Mouse (Mus musculus) liver (tissue): ENCODE data around the gene Yjefn3.
"Not testable (repeated sequence)": the region's sequence is repeated elsewhere in the genome, so short reads cannot be mapped to it uniquely, and the experiment has no call there.

Experiments used
- DNase-seq: peaks from one replicate; pipeline ENCODE4 v3.0.0-alpha.2; 2020; ENCODE audit warnings: mixed read lengths

Yjefn3 gene

DNA sequence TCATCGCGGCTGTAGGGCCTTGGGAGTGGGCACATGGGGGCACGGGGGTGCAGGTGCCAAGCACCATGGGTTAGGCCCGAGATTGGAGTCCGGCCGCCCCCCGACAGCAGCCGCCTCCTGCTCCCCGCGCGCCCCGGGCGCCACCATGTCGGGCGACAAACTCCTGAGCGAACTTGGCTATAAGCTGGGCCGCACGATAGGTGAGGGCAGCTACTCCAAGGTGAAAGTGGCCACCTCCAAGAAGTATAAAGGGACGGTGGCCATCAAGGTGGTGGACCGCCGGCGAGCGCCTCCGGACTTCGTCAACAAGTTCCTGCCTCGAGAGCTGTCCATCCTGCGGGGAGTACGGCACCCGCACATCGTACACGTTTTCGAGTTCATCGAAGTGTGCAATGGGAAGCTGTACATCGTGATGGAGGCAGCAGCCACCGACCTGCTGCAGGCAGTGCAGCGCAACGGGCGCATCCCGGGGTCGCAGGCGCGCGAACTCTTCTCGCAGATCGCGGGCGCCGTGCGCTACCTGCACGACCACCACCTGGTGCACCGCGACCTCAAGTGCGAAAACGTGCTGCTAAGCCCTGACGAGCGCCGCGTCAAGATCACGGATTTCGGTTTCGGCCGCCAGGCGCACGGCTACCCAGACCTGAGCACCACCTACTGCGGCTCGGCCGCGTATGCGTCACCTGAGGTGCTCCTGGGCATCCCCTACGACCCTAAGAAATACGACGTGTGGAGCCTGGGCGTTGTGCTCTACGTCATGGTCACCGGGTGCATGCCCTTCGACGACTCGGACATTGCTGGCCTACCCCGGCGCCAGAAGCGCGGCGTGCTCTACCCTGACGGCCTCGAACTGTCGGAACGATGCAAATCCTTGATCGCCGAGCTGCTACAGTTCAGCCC, at the start of gene Yjefn3, which contains the start of the genes Tssk6 and Ndufa13:
Gene Yjefn3 (minus strand): TSS at position 550 of the 900 bp plus-strand sequence.
Gene Tssk6 (plus strand): TSS at position 22 of the 900 bp plus-strand sequence.
Gene Ndufa13 (minus strand): TSS at position 396 of the 900 bp plus-strand sequence.
- peak; percentile 55 for DNase-seq

- no peak for DNase-seq
Measured at GRCm38 (mm10) chr8:69950300-69950699, 47.8 kb upstream of the Yjefn3 start.

DNA sequence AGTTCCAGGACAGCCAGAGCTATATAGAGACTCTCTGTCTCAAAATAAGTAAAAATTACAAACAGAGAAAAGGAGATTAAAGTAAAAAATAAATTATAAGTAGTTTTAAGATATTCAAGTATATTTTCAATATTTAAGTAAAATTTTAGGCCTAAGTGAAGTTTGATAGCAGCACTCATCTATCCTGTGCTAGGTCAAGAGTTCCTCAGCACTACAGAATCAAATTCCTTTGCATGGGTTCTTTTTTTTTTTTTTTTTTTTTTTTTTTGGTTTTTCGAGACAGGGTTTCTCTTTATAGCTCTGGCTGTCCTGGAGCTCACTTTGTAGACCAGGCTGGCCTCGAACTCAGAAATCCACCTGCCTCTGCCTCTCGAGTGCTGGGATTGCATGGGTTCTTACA, 40.0 kb upstream of the Yjefn3 start:
- not testable (repeated sequence) for DNase-seq

- no peak for DNase-seq
Measured at GRCm38 (mm10) chr8:69940386-69940785, 37.9 kb upstream of the Yjefn3 start.

GRCm38 (mm10) chr8:69939633-69940032, 37.1 kb upstream of the Yjefn3 start:
- DNase-seq, result no peak

- no peak for DNase-seq
Measured at GRCm38 (mm10) chr8:69938245-69938982, 35.9 kb upstream of the Yjefn3 start.

- DNase-seq, result no peak
Measured at GRCm38 (mm10) chr8:69937466-69937865, 35.0 kb upstream of the Yjefn3 start.

DNA sequence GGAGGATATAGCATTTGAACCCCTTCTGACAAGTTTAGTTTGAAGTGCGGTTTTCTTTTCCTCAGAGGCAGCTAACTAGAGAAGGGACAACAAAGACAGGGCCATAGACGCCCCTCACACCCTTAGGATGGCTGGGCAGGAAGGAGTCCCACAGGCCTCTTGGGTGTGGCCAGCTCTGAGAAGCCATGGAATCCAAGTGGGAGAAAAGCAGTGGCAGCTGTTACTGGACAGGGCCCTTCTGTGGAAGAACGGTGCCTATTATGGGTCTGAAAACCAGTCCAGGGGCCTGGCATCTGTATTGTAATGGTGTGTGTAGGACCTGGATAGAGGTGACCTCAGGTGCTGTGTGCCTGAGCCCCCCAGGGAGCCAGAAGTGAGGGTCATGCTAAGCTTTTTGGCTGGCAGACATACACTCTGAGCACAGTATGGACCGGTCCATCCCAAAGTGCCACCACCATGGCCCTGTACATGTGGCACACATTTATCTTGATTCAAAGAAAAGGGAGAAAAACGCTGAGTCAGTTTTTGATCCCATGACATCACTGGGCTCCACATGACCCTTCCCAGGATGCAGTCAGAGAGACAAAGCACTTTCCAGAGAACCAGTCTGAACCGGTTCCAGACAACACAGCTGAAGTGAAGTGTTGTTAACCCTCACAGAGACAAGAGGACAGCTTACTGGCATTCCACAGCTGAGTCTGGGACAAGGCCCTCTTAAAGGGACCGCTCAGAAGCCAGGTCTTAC, 33.7 kb upstream of the Yjefn3 start:
- DNase-seq, result no peak

GRCm38 (mm10) chr8:69935431-69935830, 32.9 kb upstream of the Yjefn3 start:
- no peak for DNase-seq

- no peak for DNase-seq
Measured at GRCm38 (mm10) chr8:69934582-69934981, 32.1 kb upstream of the Yjefn3 start.

GRCm38 (mm10) chr8:69933811-69934210, 31.3 kb upstream of the Yjefn3 start:
- no peak for DNase-seq

- DNase-seq, result no peak
Measured at GRCm38 (mm10) chr8:69926901-69927300, 24.4 kb upstream of the Yjefn3 start.

- no peak for DNase-seq
Measured at GRCm38 (mm10) chr8:69923986-69924385, 21.5 kb upstream of the Yjefn3 start.

DNA sequence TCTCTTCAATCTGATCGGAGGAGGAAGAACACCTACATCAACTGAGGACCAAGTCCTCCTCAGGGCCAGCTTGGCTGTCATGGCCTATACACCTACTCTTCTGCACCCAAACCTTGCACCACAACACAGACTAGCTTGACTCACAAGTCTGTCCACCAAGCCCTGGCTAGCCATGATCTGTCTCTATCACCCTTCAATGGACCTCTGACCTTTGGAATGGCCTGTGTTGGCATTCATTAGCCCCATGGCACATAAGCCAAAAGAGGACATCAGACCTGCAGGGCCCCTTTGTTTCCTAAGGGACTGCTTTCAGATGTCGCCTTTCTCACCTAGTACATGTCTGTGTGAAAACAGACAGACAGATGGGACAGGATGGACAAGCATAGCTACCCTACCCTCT, 18.6 kb upstream of the Yjefn3 start:
- no peak for DNase-seq

DNA sequence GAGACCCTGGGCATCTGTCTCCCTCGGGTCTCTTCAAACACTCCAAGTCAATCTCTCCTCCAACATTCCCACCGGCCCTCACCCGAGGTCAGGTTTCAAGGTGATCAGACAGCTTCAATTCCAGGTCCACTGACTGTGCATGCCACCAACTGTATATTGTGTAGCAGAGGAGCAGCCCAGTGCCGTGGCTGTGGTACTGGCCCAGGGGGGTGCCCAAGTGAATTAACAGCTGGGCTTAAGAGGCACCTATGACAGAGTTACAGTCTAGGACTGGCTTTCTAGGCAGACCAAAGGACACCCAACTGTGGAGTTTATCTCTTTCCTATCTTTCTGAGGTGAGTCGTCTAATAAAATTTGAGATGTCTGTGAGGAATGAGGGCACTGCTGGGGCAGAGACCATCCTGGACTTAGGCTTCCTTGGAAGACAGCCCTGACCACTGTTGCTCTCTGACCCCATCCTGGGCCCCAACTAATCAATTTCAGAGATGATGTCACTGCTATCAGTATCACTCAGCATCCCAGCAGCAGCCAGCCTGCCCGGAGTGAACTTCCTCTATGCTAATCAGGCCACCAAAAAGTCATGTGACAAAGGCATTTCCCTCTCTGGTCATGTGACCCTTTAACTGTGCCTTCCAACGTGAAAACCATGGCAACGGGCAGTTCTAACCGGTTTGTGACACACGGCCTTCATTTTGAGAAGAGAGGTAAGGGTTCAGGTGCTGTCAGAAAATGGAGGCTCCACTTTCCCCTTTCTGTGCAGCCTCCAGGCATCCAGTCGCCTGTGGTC, 17.6 kb upstream of the Yjefn3 start:
- peak; percentile 77 for DNase-seq

GRCm38 (mm10) chr8:69919010-69919409, 16.5 kb upstream of the Yjefn3 start:
- DNase-seq, result peak; percentile 75

GRCm38 (mm10) chr8:69918506-69918905, 16.0 kb upstream of the Yjefn3 start:
- DNase-seq, result no peak

DNA sequence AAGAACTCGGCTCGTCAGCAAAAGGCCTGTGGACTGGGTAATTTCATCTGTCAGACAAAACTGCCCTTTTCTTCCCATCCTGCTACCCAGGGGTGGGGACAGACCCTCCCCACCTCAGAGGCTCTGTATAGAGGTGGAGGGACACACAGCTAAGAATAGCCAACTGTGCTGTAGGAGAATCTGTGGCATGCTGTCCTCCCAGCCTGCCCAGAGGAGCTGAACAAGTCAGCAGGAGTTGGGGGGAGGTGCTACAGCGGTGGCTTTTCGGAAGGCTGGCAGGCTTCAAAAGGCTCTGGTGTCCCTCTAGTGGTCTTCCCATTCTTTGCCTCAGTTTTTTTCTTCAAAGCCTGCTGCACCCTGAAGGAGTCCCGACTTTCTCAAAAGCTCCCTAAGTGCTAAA, 13.2 kb upstream of the Yjefn3 start:
- no peak for DNase-seq

DNA sequence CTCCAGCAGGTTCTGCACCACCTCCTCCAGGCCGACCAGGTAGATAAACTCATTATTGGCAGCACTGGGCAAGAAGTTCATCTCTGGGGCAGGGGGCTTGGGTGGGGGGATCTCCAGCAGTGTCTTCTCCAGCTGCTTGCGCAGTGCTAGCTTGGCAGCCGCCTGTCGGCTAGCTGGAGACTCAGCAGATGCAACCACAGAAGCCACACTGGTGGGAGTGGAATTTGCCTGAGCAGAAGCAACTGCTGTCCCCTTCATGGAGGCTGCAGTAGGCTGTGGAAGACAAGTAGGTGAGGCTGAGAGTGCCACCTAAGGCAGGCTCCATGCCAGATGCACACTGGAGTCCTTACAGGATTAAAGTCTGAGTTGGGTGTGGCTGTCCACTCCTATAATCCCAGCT, 12.0 kb upstream of the Yjefn3 start:
- no peak for DNase-seq

- no peak for DNase-seq
Measured at GRCm38 (mm10) chr8:69912478-69913074, 10.1 kb upstream of the Yjefn3 start.

- no peak for DNase-seq
Measured at GRCm38 (mm10) chr8:69911917-69912316, 9.4 kb upstream of the Yjefn3 start.

GRCm38 (mm10) chr8:69907106-69907505, 4.6 kb upstream of the Yjefn3 start:
- no peak for DNase-seq
